Mouse (Mus musculus) central nervous system, embryonic 18 days (tissue): ENCODE measurements around the gene Slc22a4. TPM values are rescaled to one million over a fixed set of nuclear protein-coding genes. Genes with fewer than 3 reads are reported as not detected.

Experiments used
- polyA plus RNA-seq: library from polyadenylated mRNA; depleted of rRNA; stranded (reverse); fragments of >200 nt; gene quantifications from 2 replicates; pipeline ENCODE4 v1.2.3, GENCODE M21; 2012; rRNA removed

The Slc22a4 gene
- polyA plus RNA-seq: 5.7 and 6.3 TPM in 2 replicates

GRCm38 (mm10) chr11:54028044-54028951, at the start of gene Slc22a4:
Gene Slc22a4 (minus strand): TSS chr11:54028090.

GRCm38 (mm10) chr11:54068520-54069371, 40.9 kb upstream of the Slc22a4 start, which contains the start of gene Pdlim4:
Gene Pdlim4 (minus strand): TSS chr11:54069014.

GRCm38 (mm10) chr11:53979788-53980621, 47.9 kb downstream of the Slc22a4 start, which contains the start of gene Slc22a21:
Gene Slc22a21 (minus strand): TSS chr11:53980332.

Other genes starting within 250 kb of the Slc22a4 start
- 0.26 and 0.76 TPM in 2 replicates for gene Gm12216, start 168.8 kb downstream of the Slc22a4 start, polyA plus RNA-seq
- gene Slc22a5, start 136.4 kb downstream of the Slc22a4 start, polyA plus RNA-seq: 17.6 and 19.4 TPM in 2 replicates
- gene Slc22a21, start 47.8 kb downstream of the Slc22a4 start, polyA plus RNA-seq: 4.8 and 5.2 TPM in 2 replicates
- 31.9 and 32.9 TPM in 2 replicates for gene Pdlim4, start 40.9 kb upstream of the Slc22a4 start, polyA plus RNA-seq
- 20.1 and 20.3 TPM in 2 replicates for gene P4ha2, start 72.0 kb upstream of the Slc22a4 start, polyA plus RNA-seq
- not detected in 2 replicates for gene Csf2, start 221.6 kb upstream of the Slc22a4 start, polyA plus RNA-seq
- gene Il3, start 239.2 kb upstream of the Slc22a4 start, polyA plus RNA-seq: not detected in 2 replicates